Mouse (Mus musculus) hematopoietic stem cell, adult 5-6 weeks (primary cell): ENCODE data around the gene Kif23. TPM values are rescaled to one million over a fixed set of nuclear protein-coding genes. Genes with fewer than 3 reads are reported as not detected.

Experiments used
- ATAC-seq, 2 experiments: fragments of 125-278 bp in 1 of 2; replicated peaks in 1 of 2; 2 replicates each; pipeline ENCODE4 v1.8.0; 2016 to 2017; ENCODE audit warnings: inconsistent platforms in 2 of 2, mild to moderate bottlenecking in 2 of 2, moderate number of reproducible peaks in 2 of 2, low read depth in 1 of 2, moderate TSS enrichment in 1 of 2; ENCODE audit not compliant: low FRiP score in 2 of 2, poor library complexity in 2 of 2, severe bottlenecking in 2 of 2, insufficient read depth in 1 of 2, low TSS enrichment in 1 of 2
- total RNA-seq: library from RNA; stranded (forward); fragments of 172-1452, 232-1000 nt; gene quantifications from 2 replicates; pipeline ENCODE4 v1.2.3, GENCODE M21; 2017

Kif23 gene
- total RNA-seq, 1 experiment from 2014 or later = 142 TPM

DNA sequence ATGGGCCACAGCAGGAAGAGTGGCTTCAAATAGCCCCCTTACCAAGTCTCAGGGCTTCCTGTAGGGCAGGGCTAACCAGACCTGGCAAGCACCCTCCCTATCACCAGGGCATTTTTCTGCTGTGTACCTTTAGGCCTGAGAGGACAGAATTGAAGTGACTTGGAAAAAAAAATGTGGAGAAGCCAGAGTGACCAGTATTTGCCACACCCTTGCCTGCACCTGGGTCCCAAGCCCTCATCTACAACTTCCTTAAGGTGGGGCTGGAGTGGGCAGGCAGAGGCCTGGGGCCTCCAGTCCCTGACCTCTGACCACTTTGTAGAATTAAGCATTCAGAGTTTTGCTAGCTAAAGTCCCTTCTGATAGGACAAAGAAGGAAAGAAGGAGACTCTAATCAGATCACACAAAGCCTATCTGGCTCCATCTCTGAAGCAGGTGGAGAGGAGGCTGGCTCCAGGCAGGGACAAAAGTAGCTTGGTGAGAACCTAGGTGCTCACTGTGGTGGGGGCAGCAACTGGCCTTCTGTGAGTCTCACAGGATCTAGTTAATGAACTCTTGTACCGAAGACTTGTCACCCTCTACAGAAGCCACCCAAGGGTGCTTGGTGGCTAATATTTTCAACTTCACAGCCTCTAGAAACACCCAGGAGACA, 13.5 kb upstream of the Kif23 start:
- no peak for ATAC-seq

DNA sequence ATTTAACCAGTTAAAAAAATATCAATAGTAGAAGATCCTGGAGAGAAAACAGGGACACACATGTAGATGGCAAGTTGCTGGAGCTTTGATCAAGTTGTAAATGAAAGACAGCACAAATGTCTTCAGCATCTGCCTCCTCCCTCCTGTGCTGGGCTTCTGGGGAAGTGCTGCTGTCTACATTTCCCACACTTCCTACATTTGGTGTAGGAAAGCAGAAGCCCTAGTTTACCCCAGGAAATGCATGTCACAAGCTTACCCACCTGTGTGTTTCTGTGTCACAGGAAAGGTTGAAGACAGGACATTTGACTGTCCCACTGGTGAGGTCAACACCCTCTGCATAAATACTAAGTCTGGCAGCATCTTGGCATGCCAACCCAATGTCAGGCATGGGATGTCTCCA, 8.1 kb upstream of the Kif23 start:
- ATAC-seq = no peak; a peak in 1 of 4 replicates

DNA sequence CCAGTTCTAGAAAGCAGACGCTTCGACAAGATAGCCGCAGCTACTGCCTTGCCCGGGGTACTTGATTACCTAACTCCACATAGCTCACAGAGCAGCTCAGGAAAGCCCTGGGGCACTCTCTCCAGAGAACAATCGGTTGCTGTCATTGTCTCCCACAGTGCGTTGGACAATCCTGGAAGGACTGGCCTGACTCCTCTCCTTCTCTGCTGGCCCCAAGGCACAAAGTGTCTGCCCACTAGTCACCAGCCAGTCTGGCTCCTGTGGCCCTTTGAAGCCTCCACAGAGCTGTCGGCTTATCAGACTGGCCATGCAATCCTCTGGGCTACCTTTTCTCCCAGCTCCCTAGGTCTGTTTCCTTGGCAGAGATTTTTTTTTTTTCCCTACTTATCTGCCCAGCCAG, 5.7 kb upstream of the Kif23 start:
- no peak for ATAC-seq

DNA sequence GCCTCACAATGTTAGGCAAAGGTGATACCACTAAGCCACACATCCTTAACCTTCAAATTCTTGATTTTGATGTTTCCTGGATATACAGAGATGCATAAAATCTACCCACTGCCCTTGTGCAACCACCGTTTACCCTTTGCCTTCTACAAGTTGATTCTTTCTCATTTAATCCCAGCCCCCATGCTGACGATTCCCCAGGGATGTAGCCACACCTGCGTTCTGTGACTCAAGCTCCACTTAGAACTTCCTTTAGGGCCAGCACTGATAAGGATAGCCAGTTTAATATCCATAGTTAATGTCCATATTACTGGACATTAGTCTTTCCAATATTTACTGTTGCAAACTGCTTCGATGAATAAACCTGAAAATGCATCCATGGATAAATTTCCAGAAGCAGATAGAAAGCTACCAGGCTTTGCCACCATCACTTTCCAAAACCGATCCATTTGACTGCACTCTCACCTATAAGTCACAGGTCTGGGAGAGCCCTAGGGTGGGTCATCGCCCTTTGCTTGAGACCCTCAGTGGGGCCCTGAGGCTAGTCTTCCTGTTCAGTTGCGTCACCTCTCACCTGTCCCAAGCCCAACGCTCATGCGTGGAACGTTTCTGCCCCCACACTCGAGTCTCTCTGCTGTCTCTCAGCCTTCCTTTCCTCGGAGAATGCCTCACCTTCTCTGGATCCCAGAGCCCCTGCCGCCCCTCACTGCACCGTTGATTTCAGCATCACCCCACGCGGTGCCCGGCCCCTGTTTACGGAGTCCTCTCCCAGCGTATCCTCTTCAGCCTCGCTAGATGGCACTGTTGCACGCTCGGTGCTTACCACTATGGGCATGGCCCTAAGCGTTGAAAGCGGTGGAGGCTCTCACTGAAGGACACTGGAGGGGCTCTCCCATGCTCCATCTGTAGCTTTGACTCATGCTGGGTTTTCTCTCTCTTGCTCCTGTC, 1.1 kb upstream of the Kif23 start:
- ATAC-seq = peak; percentile 88 to 94

DNA sequence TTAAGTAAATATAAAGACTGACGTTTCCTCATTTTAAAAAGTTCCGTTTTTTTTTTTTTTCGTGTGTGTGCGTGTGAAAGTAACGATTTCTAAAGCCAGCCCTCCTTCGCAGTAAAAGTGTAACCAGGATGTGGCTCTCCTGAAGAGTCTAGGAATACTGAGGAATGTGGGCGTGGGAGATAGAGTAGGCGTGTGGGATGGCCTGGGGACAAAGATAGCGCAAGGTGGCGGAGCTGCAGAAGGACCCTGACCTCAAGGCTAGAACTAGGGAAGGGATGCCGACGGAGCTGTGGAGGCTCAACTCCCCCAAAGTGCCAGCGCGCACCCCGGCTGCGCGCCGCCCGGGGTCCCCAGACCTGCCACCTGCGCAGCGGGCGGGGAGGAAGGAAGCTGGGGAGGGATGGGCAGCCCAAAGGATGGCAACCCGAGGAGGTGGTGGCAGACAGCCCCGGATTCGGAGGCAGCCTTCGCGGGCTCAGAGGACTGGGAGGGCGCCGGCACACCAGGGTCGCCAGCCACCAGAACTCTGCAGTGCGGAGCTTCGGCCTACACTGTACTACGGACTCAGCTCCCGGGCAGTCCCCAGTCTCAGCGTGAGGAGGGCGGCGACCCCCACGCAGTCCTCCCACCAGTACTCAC, 482 bp downstream of the Kif23 start:
- peak; percentile 8 to 26; a peak in 2 of 4 replicates for ATAC-seq

DNA sequence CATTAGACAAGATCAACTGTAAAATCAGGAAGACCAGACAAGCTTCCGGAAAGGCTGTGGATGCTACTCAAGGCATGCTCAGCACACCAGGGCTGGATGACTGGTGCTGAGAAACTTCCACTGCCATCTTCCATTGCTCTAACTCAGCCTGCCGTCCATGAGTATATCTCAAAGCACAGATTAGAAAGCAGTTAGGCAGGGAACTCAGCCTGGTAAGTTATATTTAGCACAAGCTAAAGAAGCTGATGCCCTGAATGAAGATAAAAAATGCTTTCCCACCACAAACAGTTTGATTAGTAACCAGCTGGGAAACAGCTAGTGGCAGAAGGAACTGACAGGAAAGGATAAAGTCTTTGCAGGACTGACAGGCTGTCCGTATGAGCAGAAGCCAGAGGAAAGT, 5.5 kb downstream of the Kif23 start:
- ATAC-seq = no peak

DNA sequence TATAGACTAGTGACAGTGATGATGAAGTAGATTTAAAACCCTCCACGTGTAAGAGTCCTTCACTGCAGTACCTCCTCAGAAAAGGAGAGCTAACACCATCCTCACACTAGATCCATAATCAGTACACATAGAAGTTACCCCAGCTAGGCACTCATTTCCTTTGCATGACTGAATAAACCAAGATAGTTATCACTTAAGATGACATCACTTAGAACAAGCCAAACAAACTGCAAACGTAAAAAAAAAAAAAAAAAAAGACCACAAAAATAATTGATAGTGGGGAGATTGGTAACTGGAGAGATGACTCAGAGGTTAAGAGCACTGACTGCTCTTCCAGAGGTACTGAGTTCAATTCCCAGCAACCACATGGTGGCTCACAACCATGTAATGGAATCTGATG, 13.2 kb downstream of the Kif23 start:
- no peak for ATAC-seq

DNA sequence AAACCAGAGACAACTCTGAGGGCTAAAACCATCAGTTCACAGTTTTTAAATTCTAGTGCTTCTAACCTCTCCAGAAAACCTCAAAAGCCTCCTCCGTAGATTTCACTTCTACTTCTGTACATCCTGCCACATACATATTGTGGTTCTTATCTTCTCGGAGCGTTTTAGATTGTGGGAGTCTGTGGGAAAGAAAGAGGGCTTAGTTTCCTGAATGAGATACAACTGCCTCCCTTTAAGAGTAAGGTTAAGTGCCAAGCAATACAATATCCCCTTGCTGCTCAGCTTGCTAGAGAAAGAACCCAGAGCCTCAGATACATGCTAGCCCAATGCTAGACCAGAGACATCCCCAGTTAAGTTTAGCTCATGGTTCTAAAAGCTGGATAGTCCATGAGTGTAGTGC, 14.6 kb downstream of the Kif23 start:
- peak; percentile 48 to 49; a peak in 1 of 4 replicates for ATAC-seq

DNA sequence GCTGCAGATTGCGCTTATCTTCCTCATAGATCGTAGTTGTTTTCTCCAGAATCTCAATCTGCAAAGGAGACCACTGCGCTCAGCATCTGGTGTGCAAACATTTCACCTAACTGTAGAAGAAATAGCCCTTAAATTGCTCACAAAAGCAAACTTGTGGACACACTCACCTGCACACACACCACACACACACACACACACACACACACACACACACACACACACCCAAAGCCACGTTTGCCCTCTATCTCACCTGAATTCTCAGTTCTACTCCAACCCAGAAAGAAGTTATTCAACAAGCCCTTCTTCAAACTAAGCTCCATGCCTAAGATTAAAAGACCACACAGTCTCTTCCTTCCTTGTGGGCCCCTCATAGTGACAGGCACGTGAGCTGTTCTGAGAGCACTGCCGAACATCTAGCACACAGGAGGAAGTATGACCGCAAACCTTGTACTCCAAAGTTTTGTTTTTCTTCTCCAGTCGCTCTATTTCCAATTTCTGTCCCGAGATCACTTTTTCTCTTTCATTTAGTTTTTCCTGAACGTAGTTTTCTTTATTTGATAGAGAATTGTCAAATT, 21.4 kb downstream of the Kif23 start:
- peak; percentile 66 to 88 for ATAC-seq

DNA sequence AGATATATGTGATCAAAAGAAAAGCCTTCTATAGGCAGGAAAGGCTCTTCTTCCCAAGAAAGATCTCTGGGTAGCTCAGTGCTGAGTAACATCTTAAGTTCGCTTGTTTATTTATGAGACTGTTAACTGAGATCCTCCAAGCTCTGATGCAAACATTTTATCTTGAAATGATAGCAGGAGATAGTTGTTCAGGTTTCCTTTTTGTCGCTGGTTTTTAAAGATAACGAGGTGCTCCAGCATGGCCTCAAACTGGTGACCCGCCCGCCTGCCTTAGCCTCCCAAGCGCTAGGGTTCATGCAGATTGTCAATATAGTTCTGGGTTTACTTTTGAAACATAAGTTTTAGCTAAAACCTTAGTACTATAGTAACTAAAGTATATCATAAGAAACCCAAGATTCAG, 26.2 kb downstream of the Kif23 start:
- no peak for ATAC-seq

DNA sequence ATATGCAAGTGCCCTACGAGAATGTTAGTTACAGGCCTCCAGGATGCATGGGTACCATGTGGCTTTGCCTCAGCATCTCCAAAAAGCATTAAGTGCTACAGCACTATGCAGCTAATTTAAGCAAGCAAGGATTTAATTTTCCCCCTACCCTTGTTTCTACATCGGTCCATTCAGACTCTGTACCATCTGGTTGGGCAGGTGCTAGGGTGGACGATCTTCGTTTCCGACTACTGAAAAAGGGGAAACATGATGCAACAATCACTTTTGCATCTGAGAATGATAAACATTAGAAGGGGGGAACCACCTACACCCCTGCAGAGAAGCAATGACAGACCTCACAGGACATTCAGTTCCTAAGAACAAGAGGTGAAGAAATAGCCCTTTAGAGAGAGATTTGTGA, 27.1 kb downstream of the Kif23 start:
- no peak for ATAC-seq

DNA sequence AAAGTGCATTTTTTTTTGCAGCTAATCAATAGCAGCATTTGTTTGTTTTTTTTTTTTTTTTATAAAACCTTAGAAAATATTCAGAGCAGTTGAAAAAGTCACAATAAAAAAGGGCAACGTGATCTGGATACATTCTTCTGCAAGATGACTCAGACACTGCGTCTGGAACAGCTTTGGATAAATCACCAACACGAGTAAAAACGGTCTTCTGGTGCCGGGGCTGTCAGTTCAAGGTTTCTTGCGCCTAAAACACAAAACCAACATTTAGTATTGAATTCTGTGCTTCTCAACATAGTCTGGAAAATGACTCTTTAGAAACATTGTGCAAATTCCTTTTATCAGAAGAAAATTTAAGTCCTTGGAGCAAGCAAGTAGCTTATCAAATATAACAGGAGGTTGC, 29.1 kb downstream of the Kif23 start:
- ATAC-seq = no peak

DNA sequence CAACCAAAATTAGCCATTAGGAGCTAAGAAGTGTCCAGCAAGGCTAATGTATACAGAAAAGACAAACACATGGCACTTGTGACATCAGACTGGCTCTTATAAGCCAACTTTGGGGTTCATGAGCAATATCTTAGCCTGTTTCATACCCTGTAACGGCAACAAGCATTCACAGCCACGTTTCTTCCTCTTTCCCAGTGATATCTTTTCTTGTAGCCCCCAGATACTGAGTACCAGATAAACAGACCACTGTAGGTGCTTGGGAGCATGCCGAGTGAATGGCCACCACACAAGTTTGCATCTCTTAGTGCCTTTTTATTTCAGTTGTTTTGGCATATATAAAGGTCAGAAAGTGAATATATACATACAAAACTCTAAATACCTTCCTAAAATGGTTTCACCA, 29.6 kb downstream of the Kif23 start:
- no peak for ATAC-seq

DNA sequence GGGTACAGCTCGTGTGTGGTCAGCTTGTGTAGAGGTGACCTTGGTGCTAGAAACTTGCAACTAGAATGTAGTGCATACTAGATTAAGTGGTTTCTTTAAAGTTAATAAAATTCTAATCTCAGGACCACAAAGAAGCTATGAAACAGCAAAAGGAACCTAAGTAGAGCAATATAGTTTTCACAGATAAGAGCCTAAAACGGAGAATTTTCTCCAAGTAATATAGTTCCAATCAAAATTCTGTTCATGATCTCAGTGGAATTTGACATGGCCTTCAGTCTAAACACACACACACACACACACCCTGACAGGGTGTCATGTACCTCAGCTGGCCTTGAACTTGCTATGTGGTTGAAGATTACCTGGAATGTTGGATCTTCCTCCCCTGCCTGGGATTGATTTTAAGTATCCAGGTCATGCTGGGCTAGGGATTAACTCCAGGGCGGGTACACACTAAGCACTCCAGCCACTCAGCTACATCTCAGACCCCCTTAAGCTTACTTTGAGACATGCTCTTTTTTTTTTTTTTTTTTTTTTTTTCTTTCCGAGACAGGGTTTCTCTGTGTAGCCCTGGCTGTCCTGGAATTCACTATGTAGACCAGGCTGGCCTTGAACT, 31.1 kb downstream of the Kif23 start:
- ATAC-seq = no peak

DNA sequence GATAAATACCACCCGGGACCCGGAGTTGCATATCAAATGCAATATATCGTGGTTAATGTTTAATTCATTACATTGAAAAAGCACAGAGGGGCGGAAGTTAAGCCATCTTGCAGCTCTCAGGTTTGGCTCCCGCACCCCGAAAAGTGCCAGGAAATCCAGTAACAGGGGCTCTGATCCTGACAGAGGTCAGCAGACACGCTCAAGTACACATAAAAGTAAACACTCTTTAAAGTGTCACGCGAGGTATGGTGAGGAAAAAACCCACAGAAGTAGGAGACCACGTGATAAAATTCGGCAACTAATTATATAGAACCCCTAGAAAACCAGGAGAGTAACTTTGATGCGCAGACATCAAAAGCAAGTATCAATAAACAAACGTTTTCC, 31.7 kb downstream of the Kif23 start:
- ATAC-seq = no peak

DNA sequence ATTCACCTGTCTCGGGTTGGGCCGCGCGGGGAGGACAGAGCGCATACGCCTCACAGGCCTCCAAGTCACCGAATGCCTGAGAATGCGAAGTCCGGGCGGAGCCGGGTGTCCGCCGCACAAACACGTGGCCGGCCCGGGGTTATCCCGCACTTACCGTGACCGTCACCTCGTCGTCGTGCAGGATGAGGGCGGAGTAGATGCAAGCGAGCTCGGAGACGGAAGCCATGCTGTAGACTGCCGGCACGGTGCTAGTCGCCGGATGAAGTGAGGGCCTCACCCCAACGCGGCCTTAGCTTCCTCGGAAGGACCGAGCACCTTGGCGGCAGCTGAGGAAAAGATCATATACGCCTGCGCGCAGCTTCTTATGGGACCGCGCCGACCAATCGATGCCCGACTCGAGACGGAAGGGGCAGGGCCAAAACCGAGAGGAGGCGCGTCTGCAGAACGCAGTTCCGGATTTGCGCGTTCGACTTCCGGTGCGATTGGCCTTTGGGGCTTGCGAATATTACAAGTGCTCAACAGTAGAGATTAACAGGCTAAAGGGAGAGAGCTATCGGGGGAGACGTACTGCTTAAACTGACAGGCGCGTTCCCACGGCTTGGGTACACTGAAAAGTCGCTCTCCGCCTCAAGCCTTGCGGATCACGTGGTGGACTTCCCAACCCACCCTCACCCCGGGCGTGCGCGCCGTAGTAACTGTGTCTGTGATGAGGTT, 32.2 kb downstream of the Kif23 start, which contains the start of gene Rplp1:
Rplp1 (minus strand) TSS at position 340 of the 714 bp plus-strand sequence.
- peak; percentile 88 to 94 for ATAC-seq
